Mouse (Mus musculus) lung, postnatal 14 days (tissue): ENCODE results near the gene Uap1.

Source experiments
- DNase-seq: peaks from one replicate; pipeline ENCODE4 v3.0.0; 2021

Uap1 gene

GRCm38 (mm10) chr1:170174814-170175332, at the start of gene Uap1:
Uap1 (minus strand) TSS chr1:170174957.
- DNase-seq, result peak; percentile 98

- no peak for DNase-seq
Measured at GRCm38 (mm10) chr1:170223276-170223675, 48.5 kb upstream of the Uap1 start.

GRCm38 (mm10) chr1:170220351-170220750, 45.6 kb upstream of the Uap1 start:
- no peak for DNase-seq

GRCm38 (mm10) chr1:170218091-170218884, 43.5 kb upstream of the Uap1 start:
- no peak for DNase-seq

- DNase-seq, result no peak
Measured at GRCm38 (mm10) chr1:170215590-170215989, 40.8 kb upstream of the Uap1 start.

- DNase-seq, result peak; percentile 91
Measured at GRCm38 (mm10) chr1:170214757-170215522, 40.2 kb upstream of the Uap1 start, which contains the start of gene Uhmk1. Uhmk1 (minus strand) TSS chr1:170215397.

GRCm38 (mm10) chr1:170214383-170214756, 39.6 kb upstream of the Uap1 start:
- DNase-seq, result no peak

- no peak for DNase-seq
Measured at GRCm38 (mm10) chr1:170213181-170213879, 38.6 kb upstream of the Uap1 start.

- DNase-seq, result no peak
Measured at GRCm38 (mm10) chr1:170206395-170206794, 31.6 kb upstream of the Uap1 start.

- DNase-seq, result peak; percentile 43
Measured at GRCm38 (mm10) chr1:170200379-170200778, 25.6 kb upstream of the Uap1 start.

GRCm38 (mm10) chr1:170196211-170196610, 21.5 kb upstream of the Uap1 start:
- no peak for DNase-seq

GRCm38 (mm10) chr1:170191925-170192324, 17.2 kb upstream of the Uap1 start:
- DNase-seq, result no peak

GRCm38 (mm10) chr1:170190225-170190624, 15.5 kb upstream of the Uap1 start:
- DNase-seq, result no peak

GRCm38 (mm10) chr1:170188601-170189000, 13.8 kb upstream of the Uap1 start:
- peak; percentile 53 for DNase-seq

GRCm38 (mm10) chr1:170186531-170186930, 11.8 kb upstream of the Uap1 start:
- no peak for DNase-seq

- DNase-seq, result no peak
Measured at GRCm38 (mm10) chr1:170185137-170185536, 10.4 kb upstream of the Uap1 start.

GRCm38 (mm10) chr1:170182706-170183105, 7.9 kb upstream of the Uap1 start:
- no peak for DNase-seq

- no peak for DNase-seq
Measured at GRCm38 (mm10) chr1:170176661-170177239, 2.0 kb upstream of the Uap1 start.

GRCm38 (mm10) chr1:170175848-170176247, 1.1 kb upstream of the Uap1 start:
- DNase-seq, result no peak

GRCm38 (mm10) chr1:170173991-170174813, 555 bp downstream of the Uap1 start:
- DNase-seq, result peak; percentile 20

- DNase-seq, result no peak
Measured at GRCm38 (mm10) chr1:170167781-170168180, 7.0 kb downstream of the Uap1 start.

- DNase-seq, result no peak
Measured at GRCm38 (mm10) chr1:170164913-170165312, 9.8 kb downstream of the Uap1 start.
